Mouse (Mus musculus): ENCODE results near the gene Nlrp14.
"Not testable (repeated sequence)": the region's sequence is repeated elsewhere in the genome, so short reads cannot be mapped to it uniquely, and the experiment has no call there.

The Nlrp14 gene

GRCm38 (mm10) chr7:107166690-107167089, at the start of gene Nlrp14:
Nlrp14 (plus strand) TSS chr7:107166990.
- DNase-seq (ENCODE audit: low read depth, low spot score) = peak; percentile 15

GRCm38 (mm10) chr7:107130983-107131382, 35.8 kb upstream of the Nlrp14 start, which contains the start of gene Olfr715:
Olfr715 (minus strand) TSS chr7:107131083.
- not testable (repeated sequence) for DNase-seq (ENCODE audit: low read depth, low spot score)

GRCm38 (mm10) chr7:107138027-107138426, 28.8 kb upstream of the Nlrp14 start, which contains the start of gene Olfr716:
Olfr716 (plus strand) TSS chr7:107138327.
- not testable (repeated sequence) for DNase-seq (ENCODE audit: low read depth, low spot score)

- no peak for DNase-seq (ENCODE audit: low read depth, low spot score)
Observed at GRCm38 (mm10) chr7:107180406-107180805, 13.6 kb downstream of the Nlrp14 start.

GRCm38 (mm10) chr7:107201817-107202216, 35.0 kb downstream of the Nlrp14 start:
- peak; percentile 31 for DNase-seq (ENCODE audit: low read depth, low spot score)

- peak; percentile 91 for DNase-seq (ENCODE audit: low read depth, low spot score)
Observed at GRCm38 (mm10) chr7:107207843-107208242, 41.1 kb downstream of the Nlrp14 start.

GRCm38 (mm10) chr7:107209204-107209860, 42.5 kb downstream of the Nlrp14 start, which contains the start of gene Rbmxl2:
Rbmxl2 (plus strand) TSS chr7:107209445.
- DNase-seq (ENCODE audit: low read depth, low spot score) = peak; percentile 95

- peak; percentile 23 for DNase-seq (ENCODE audit: low read depth, low spot score)
Observed at GRCm38 (mm10) chr7:107210126-107210576, 43.4 kb downstream of the Nlrp14 start.

- peak; percentile 31 for DNase-seq (ENCODE audit: low read depth, low spot score)
Observed at GRCm38 (mm10) chr7:107215723-107216122, 48.9 kb downstream of the Nlrp14 start.

- no peak for DNase-seq (ENCODE audit: low read depth, low spot score)
Observed at GRCm38 (mm10) chr7:107216845-107217244, 50.1 kb downstream of the Nlrp14 start.

GRCm38 (mm10) chr7:107236854-107237253, 70.1 kb downstream of the Nlrp14 start:
- DNase-seq (ENCODE audit: low read depth, low spot score) = peak; percentile 98

GRCm38 (mm10) chr7:107237498-107237897, 70.7 kb downstream of the Nlrp14 start:
- DNase-seq (ENCODE audit: low read depth, low spot score) = peak; percentile 24

GRCm38 (mm10) chr7:107241371-107241883, 74.6 kb downstream of the Nlrp14 start:
- peak; percentile 34 for DNase-seq (ENCODE audit: low read depth, low spot score)
